Mouse (Mus musculus) forebrain, embryonic 13.5 days (tissue): ENCODE data around the gene Psg17. TPM values are rescaled to one million over a fixed set of nuclear protein-coding genes. Genes with fewer than 3 reads are reported as not detected.
"Not testable (repeated sequence)": the region's sequence is repeated elsewhere in the genome, so short reads cannot be mapped to it uniquely, and the experiment has no call there.

Experiments used
- ATAC-seq: fragments of 200-750 bp; cut with Nextera tagmentation; 2 replicates; pipeline ENCODE4 v1.8.0; 2017
- H3K27ac ChIP-seq: fragments of 300-500 bp; sonication (generic); 2 replicates; pipeline ENCODE4 v1.5.1; 2015; ENCODE audit warnings: inconsistent platforms, mild to moderate bottlenecking, moderate library complexity
- H3K27me3 ChIP-seq: fragments of 300-500 bp; sonication (generic); 2 replicates; pipeline ENCODE4 v1.6.1; 2015; ENCODE audit warnings: mild to moderate bottlenecking, inconsistent platforms
- H3K36me3 ChIP-seq: fragments of 300-500 bp; sonication (generic); 2 replicates; pipeline ENCODE4 v1.6.1; 2015; ENCODE audit warnings: mild to moderate bottlenecking, inconsistent platforms; ENCODE audit not compliant: poor library complexity, severe bottlenecking
- H3K4me1 ChIP-seq: fragments of 300-500 bp; sonication (generic); 2 replicates; pipeline ENCODE4 v1.6.1; 2015; ENCODE audit warnings: inconsistent platforms
- H3K4me2 ChIP-seq: fragments of 300-500 bp; sonication (generic); 2 replicates; pipeline ENCODE4 v1.6.1; 2015; ENCODE audit warnings: inconsistent platforms, mild to moderate bottlenecking, moderate library complexity
- H3K4me3 ChIP-seq: fragments of 300-500 bp; sonication (generic); 2 replicates; pipeline ENCODE4 v1.5.1; 2015; ENCODE audit warnings: mild to moderate bottlenecking, inconsistent platforms
- H3K9ac ChIP-seq: fragments of 300-500 bp; sonication (generic); 2 replicates; pipeline ENCODE4 v1.6.1; 2015; ENCODE audit warnings: mild to moderate bottlenecking, inconsistent platforms
- H3K9me3 ChIP-seq: fragments of 300-500 bp; sonication (generic); replicated peaks from 2 replicates; pipeline ENCODE4 v1.6.1; 2016; ENCODE audit warnings: inconsistent platforms
- WGBS: fragments of 180-500 bp; shearing (Covaris S2); methylation state at CpG from one replicate; pipeline ENCODE4 v1.1.7; 2015; 5-methylcytosine and 5-hydroxymethylcytosine counted together
- polyA plus RNA-seq: library from polyadenylated mRNA; unstranded; fragments of >200 nt; fragmentation: Nextera tagmentation; extraction: Ambion mirVana; gene quantifications from 2 replicates; pipeline ENCODE4 v1.2.1, GENCODE M21; 2015

Gene Psg17
- polyA plus RNA-seq = not detected in 2 replicates

- Histone ChIP-seq H3K27ac (no peak within 1 kb of the TSS), H3K9ac (no peak within 1 kb of the TSS), H3K4me2 (no peak within 1 kb of the TSS), H3K27me3 (no peaks in the 10 kb centered on the region), H3K36me3 (no peaks in the 10 kb centered on the region), H3K9me3 (no peaks in the 10 kb centered on the region), H3K4me3 (no peak within 1 kb of the TSS), H3K4me1 (no peaks in the 10 kb centered on the region)
- no peak for ATAC-seq
- 66% methylated on average over 3 of the region's 3 CpGs for WGBS
These were observed at the start of gene Psg17 for GRCm38 (mm10) chr7:18821507-18821906. TSS of gene Psg17 (minus strand) at chr7:18821607.

GRCm38 (mm10) chr7:18871031-18871430, 49.6 kb upstream of the Psg17 start, which contains the start of gene Pglyrp1:
TSS of gene Pglyrp1 (plus strand) at chr7:18871331.
- not testable (repeated sequence) for H3K4me1 ChIP-seq, H3K36me3 ChIP-seq, H3K4me2 ChIP-seq, H3K27ac ChIP-seq, H3K9ac ChIP-seq, ATAC-seq, H3K4me3 ChIP-seq, H3K9me3 ChIP-seq, H3K27me3 ChIP-seq
- 89% methylated on average over 1 of the region's 8 CpGs for WGBS

- Histone ChIP-seq H3K4me1 (peaks cover 4% of the 10 kb centered on the region; the same call in 1 of the 2 replicates), H3K36me3 (no peaks in the 10 kb centered on the region), H3K9me3 (peaks cover 8% of the 10 kb centered on the region; the same call in 1 of the 2 replicates), H3K4me3 (no peak overlapping the region), H3K4me2 (no peak overlapping the region), H3K27ac (no peak overlapping the region), H3K27me3 (no peaks in the 10 kb centered on the region), H3K9ac (no peak overlapping the region)
- no peak for ATAC-seq
- 82% methylated on average over 2 of the region's 2 CpGs for WGBS
These were observed 47.1 kb upstream of the Psg17 start for GRCm38 (mm10) chr7:18868491-18868890.

- 0 out of 2 replicates have a peak, but pooled peaks cover under 1% of the 10 kb centered on the region for H3K9me3 ChIP-seq
- H3K4me3 ChIP-seq = no peak overlapping the region
- H3K27me3 ChIP-seq = no peaks in the 10 kb centered on the region
- H3K4me1 ChIP-seq = no peaks in the 10 kb centered on the region
- no peaks in the 10 kb centered on the region for H3K36me3 ChIP-seq
- 86% methylated on average over 6 of the region's 6 CpGs for WGBS
- ATAC-seq = no peak
- H3K9ac ChIP-seq = no peak overlapping the region
- H3K27ac ChIP-seq = no peak overlapping the region
- H3K4me2 ChIP-seq = no peak overlapping the region
These were observed 41.4 kb upstream of the Psg17 start for GRCm38 (mm10) chr7:18862801-18863200.

GRCm38 (mm10) chr7:18858310-18858916, 37.0 kb upstream of the Psg17 start:
- H3K4me3 ChIP-seq = no peak overlapping the region
- no peaks in the 10 kb centered on the region for H3K9me3 ChIP-seq
- no peaks in the 10 kb centered on the region for H3K4me1 ChIP-seq
- no peak overlapping the region for H3K27ac ChIP-seq
- WGBS = 78% methylated on average over 5 of the region's 5 CpGs
- ATAC-seq = no peak
- no peak overlapping the region for H3K4me2 ChIP-seq
- H3K9ac ChIP-seq = no peak overlapping the region
- H3K27me3 ChIP-seq = no peaks in the 10 kb centered on the region
- H3K36me3 ChIP-seq = no peaks in the 10 kb centered on the region

- no peak overlapping the region for H3K4me2 ChIP-seq
- no peak overlapping the region for H3K4me3 ChIP-seq
- H3K4me1 ChIP-seq = no peaks in the 10 kb centered on the region
- H3K27ac ChIP-seq = no peak overlapping the region
- 91% methylated on average over 1 of the region's 1 CpGs for WGBS
- H3K9ac ChIP-seq = no peak overlapping the region
- H3K9me3 ChIP-seq = no peaks in the 10 kb centered on the region
- H3K36me3 ChIP-seq = no peaks in the 10 kb centered on the region
- ATAC-seq = no peak
- no peaks in the 10 kb centered on the region for H3K27me3 ChIP-seq
These were observed 27.0 kb upstream of the Psg17 start for GRCm38 (mm10) chr7:18848395-18848794.

GRCm38 (mm10) chr7:18844811-18845210, 23.4 kb upstream of the Psg17 start:
- no peaks in the 10 kb centered on the region for H3K36me3 ChIP-seq
- H3K4me3 ChIP-seq = no peak overlapping the region
- WGBS = 55% methylated on average over 5 of the region's 5 CpGs
- no peaks in the 10 kb centered on the region for H3K9me3 ChIP-seq
- H3K4me1 ChIP-seq = 0 out of 2 replicates have a peak, but pooled peaks cover 4% of the 10 kb centered on the region
- no peak overlapping the region for H3K4me2 ChIP-seq
- H3K9ac ChIP-seq = no peak overlapping the region
- no peaks in the 10 kb centered on the region for H3K27me3 ChIP-seq
- no peak overlapping the region for H3K27ac ChIP-seq
- no peak for ATAC-seq

GRCm38 (mm10) chr7:18841174-18841567, 19.8 kb upstream of the Psg17 start:
- no peak for ATAC-seq
- H3K4me1 ChIP-seq = 0 out of 2 replicates have a peak, but pooled peaks cover 4% of the 10 kb centered on the region
- H3K27me3 ChIP-seq = no peaks in the 10 kb centered on the region
- no peak overlapping the region for H3K27ac ChIP-seq
- WGBS = 73% methylated on average over 1 of the region's 1 CpGs
- no peak overlapping the region for H3K4me3 ChIP-seq
- H3K9ac ChIP-seq = no peak overlapping the region
- H3K9me3 ChIP-seq = no peaks in the 10 kb centered on the region
- no peaks in the 10 kb centered on the region for H3K36me3 ChIP-seq
- H3K4me2 ChIP-seq = peak overlapping the region; percentile 63

GRCm38 (mm10) chr7:18840386-18841173, 19.2 kb upstream of the Psg17 start:
- peak; percentile 45 for ATAC-seq

GRCm38 (mm10) chr7:18839865-18840264, 18.5 kb upstream of the Psg17 start, which contains the start of gene Mill2:
TSS of gene Mill2 (plus strand) at chr7:18839966.
- Histone ChIP-seq H3K27ac (0 out of 2 replicates have a peak within 1 kb of the TSS, but pooled peaks have one; percentile 3), H3K4me3 (peak within 1 kb of the TSS; percentile 32), H3K4me2 (peak within 1 kb of the TSS; percentile 63), H3K36me3 (no peaks in the 10 kb centered on the region), H3K27me3 (no peaks in the 10 kb centered on the region), H3K9ac (peak within 1 kb of the TSS; percentile 55), H3K9me3 (no peaks in the 10 kb centered on the region), H3K4me1 (0 out of 2 replicates have a peak, but pooled peaks cover 4% of the 10 kb centered on the region)
- WGBS = 19% methylated on average over 3 of the region's 3 CpGs
- ATAC-seq = no peak

More at GRCm38 (mm10) chr7:18840386-18841173, 19.2 kb upstream of the Psg17 start:
- no peaks in the 10 kb centered on the region for H3K9me3 ChIP-seq
- H3K27me3 ChIP-seq = no peaks in the 10 kb centered on the region
- H3K9ac ChIP-seq = peak overlapping the region; percentile 55
- 0 out of 2 replicates have a peak, but pooled peaks cover 4% of the 10 kb centered on the region for H3K4me1 ChIP-seq
- 0 out of 2 replicates have a peak overlapping the region, but pooled peaks have one; percentile 3 for H3K27ac ChIP-seq
- H3K36me3 ChIP-seq = no peaks in the 10 kb centered on the region
- H3K4me2 ChIP-seq = peak overlapping the region; percentile 63
- WGBS = 3% methylated on average over 14 of the region's 17 CpGs
- H3K4me3 ChIP-seq = peak overlapping the region; percentile 32

GRCm38 (mm10) chr7:18832298-18832697, 10.9 kb upstream of the Psg17 start:
- Histone ChIP-seq H3K27ac (no peak overlapping the region), H3K9me3 (0 out of 2 replicates have a peak, but pooled peaks cover 4% of the 10 kb centered on the region), H3K4me1 (no peaks in the 10 kb centered on the region), H3K36me3 (no peaks in the 10 kb centered on the region), H3K4me2 (no peak overlapping the region), H3K9ac (no peak overlapping the region), H3K4me3 (no peak overlapping the region), H3K27me3 (no peaks in the 10 kb centered on the region)
- 37% methylated on average over 13 of the region's 13 CpGs for WGBS
- ATAC-seq = no peak

GRCm38 (mm10) chr7:18829545-18829944, 8.1 kb upstream of the Psg17 start:
- H3K9ac ChIP-seq = no peak overlapping the region
- WGBS = 89% methylated on average over 7 of the region's 7 CpGs
- no peak for ATAC-seq

More at GRCm38 (mm10) chr7:18829545-18829944, 8.1 kb upstream of the Psg17 start:
- H3K27ac ChIP-seq = no peak overlapping the region
- no peak overlapping the region for H3K4me3 ChIP-seq
- H3K9me3 ChIP-seq = 0 out of 2 replicates have a peak, but pooled peaks cover 4% of the 10 kb centered on the region
- no peaks in the 10 kb centered on the region for H3K36me3 ChIP-seq
- no peaks in the 10 kb centered on the region for H3K27me3 ChIP-seq
- no peaks in the 10 kb centered on the region for H3K4me1 ChIP-seq
- no peak overlapping the region for H3K4me2 ChIP-seq
